Mouse (Mus musculus) forebrain, postnatal 0 days (tissue): ENCODE data around the gene Ltbp4. TPM values are rescaled to one million over a fixed set of nuclear protein-coding genes. Genes with fewer than 3 reads are reported as not detected.

Experiments
- ATAC-seq: fragments of 200-750 bp; cut with Nextera tagmentation; 2 replicates; pipeline ENCODE4 v1.8.0; 2017; ENCODE audit warnings: mild to moderate bottlenecking, moderate library complexity
- DNase-seq: peaks from one replicate; pipeline ENCODE4 v3.0.0-alpha.2; 2015
- H3K27ac ChIP-seq: fragments of 300-500 bp; sonication (generic); 2 replicates; pipeline ENCODE4 v1.5.1; 2014; ENCODE audit warnings: low read depth, mild to moderate bottlenecking, antibody characterized with exemption, low read length, moderate library complexity, mixed read lengths
- H3K27me3 ChIP-seq: fragments of 300-500 bp; sonication (generic); 2 replicates; pipeline ENCODE4 v1.6.1; 2014; ENCODE audit warnings: mild to moderate bottlenecking, low read length, mixed read lengths; ENCODE audit not compliant: insufficient read depth
- H3K36me3 ChIP-seq: fragments of 300-500 bp; sonication (generic); 2 replicates; pipeline ENCODE4 v1.6.1; 2014; ENCODE audit warnings: mild to moderate bottlenecking, moderate library complexity; ENCODE audit not compliant: insufficient read depth
- H3K4me1 ChIP-seq: fragments of 300-500 bp; sonication (generic); 2 replicates; pipeline ENCODE4 v1.6.1; 2014; ENCODE audit warnings: antibody characterized with exemption; ENCODE audit not compliant: insufficient read depth
- H3K4me2 ChIP-seq: fragments of 300-500 bp; sonication (generic); 2 replicates; pipeline ENCODE4 v1.6.1; 2014; ENCODE audit warnings: low read depth, mild to moderate bottlenecking, moderate library complexity
- H3K4me3 ChIP-seq: fragments of 300-500 bp; sonication (generic); 2 replicates; pipeline ENCODE4 v1.5.1; 2014; ENCODE audit warnings: low read depth, low read length, mixed read lengths
- H3K9ac ChIP-seq: fragments of 300-500 bp; sonication (generic); 2 replicates; pipeline ENCODE4 v1.6.1; 2014; ENCODE audit warnings: mild to moderate bottlenecking
- H3K9me3 ChIP-seq: fragments of 300-500 bp; sonication (generic); 2 replicates; pipeline ENCODE4 v1.6.1; 2016; ENCODE audit warnings: low read length
- CTCF ChIP-seq: sonication (generic); IDR thresholded peaks from 2 replicates; pipeline ENCODE4 v1.5.1; 2016; ENCODE audit warnings: antibody characterized with exemption, control low read depth, low read depth
- WGBS: fragments of 180-500 bp; shearing (Covaris S2); extraction: QIAGEN DNeasy Blood & Tissue Kit; methylation state at CpG from one replicate; pipeline ENCODE4 v1.1.7; 2014; 5-methylcytosine and 5-hydroxymethylcytosine counted together
- polyA plus RNA-seq: library from polyadenylated mRNA; unstranded; fragments of >200 nt; fragmentation: Nextera tagmentation; extraction: Ambion mirVana; gene quantifications from 2 replicates; pipeline ENCODE4 v1.2.1, GENCODE M21; 2015
- total RNA-seq: library from RNA; depleted of rRNA; stranded (reverse); fragments of >200 nt; gene quantifications from 2 replicates; pipeline ENCODE4 v1.2.3, GENCODE M21; 2014

Ltbp4 gene
- total and polyA plus RNA-seq, 2 experiments from 2014 or later, result 11.7 to 26.7 TPM

GRCm38 (mm10) chr7:27302172-27302571, 35.3 kb downstream of the Ltbp4 start:
- peak; percentile 95 for TF ChIP-seq CTCF
- no peak overlapping the region for H3K9ac ChIP-seq
- H3K9me3 ChIP-seq, result no peaks in the 10 kb centered on the region
- ATAC-seq (peak; percentile 50), DNase-seq (peak; percentile 83)
- no peaks in the 10 kb centered on the region for H3K4me1 ChIP-seq
- 9% methylated on average over 11 of the region's 11 CpGs for WGBS
- H3K27ac ChIP-seq, result no peak overlapping the region
- H3K27me3 ChIP-seq, result no peaks in the 10 kb centered on the region
- H3K4me3 ChIP-seq, result no peak overlapping the region
- H3K4me2 ChIP-seq, result no peak overlapping the region
- H3K36me3 ChIP-seq, result no peaks in the 10 kb centered on the region; the same call in 1 of the 2 replicates

GRCm38 (mm10) chr7:27300801-27301200, 36.7 kb downstream of the Ltbp4 start:
- no peak overlapping the region for H3K4me2 ChIP-seq
- 70% methylated on average over 5 of the region's 5 CpGs for WGBS
- no peaks in the 10 kb centered on the region for H3K4me1 ChIP-seq
- H3K36me3 ChIP-seq, result no peaks in the 10 kb centered on the region
- DNase-seq, result no peak
- H3K27me3 ChIP-seq, result no peaks in the 10 kb centered on the region
- TF ChIP-seq CTCF, result no peak
- no peak overlapping the region for H3K4me3 ChIP-seq
- no peaks in the 10 kb centered on the region for H3K9me3 ChIP-seq
- H3K27ac ChIP-seq, result no peak overlapping the region
- no peak overlapping the region for H3K9ac ChIP-seq
- no peak for ATAC-seq

GRCm38 (mm10) chr7:27300351-27300750, 37.1 kb downstream of the Ltbp4 start:
- no peak overlapping the region for H3K27ac ChIP-seq
- no peaks in the 10 kb centered on the region for H3K27me3 ChIP-seq
- H3K4me1 ChIP-seq, result no peaks in the 10 kb centered on the region
- H3K9ac ChIP-seq, result no peak overlapping the region
- H3K9me3 ChIP-seq, result no peaks in the 10 kb centered on the region
- no peak for ATAC-seq
- no peak overlapping the region for H3K4me2 ChIP-seq
- DNase-seq, result no peak
- H3K4me3 ChIP-seq, result no peak overlapping the region
- no peaks in the 10 kb centered on the region for H3K36me3 ChIP-seq
- no peak for TF ChIP-seq CTCF
- 85% methylated on average over 4 of the region's 4 CpGs for WGBS

DNA sequence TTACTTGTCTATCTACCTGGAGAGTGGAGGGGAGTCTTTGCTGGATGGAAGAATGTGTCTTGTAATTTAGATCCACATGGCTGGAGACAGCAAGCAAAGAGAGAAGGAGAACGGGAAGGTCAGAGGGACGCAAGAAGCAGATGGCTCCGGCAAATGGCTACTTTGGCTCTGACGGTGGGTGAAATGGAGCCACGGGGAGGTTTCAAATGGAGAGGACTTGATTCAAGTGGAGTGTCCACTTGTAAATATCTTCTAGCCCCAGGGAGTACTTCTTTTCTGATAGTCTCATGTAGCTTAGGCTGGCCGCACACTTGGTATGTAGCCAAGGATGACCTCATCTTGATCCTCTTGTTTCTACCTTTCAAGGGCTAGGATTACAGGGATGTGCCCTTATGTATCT, 38.7 kb downstream of the Ltbp4 start:
- Histone ChIP-seq H3K36me3 (no peaks in the 10 kb centered on the region), H3K27ac (no peak overlapping the region), H3K4me1 (no peaks in the 10 kb centered on the region), H3K4me2 (no peak overlapping the region), H3K27me3 (no peaks in the 10 kb centered on the region), H3K9me3 (no peaks in the 10 kb centered on the region), H3K9ac (no peak overlapping the region), H3K4me3 (no peak overlapping the region)
- 86% methylated on average over 6 of the region's 6 CpGs for WGBS
- DNase-seq, result no peak
- no peak for TF ChIP-seq CTCF
- no peak for ATAC-seq

DNA sequence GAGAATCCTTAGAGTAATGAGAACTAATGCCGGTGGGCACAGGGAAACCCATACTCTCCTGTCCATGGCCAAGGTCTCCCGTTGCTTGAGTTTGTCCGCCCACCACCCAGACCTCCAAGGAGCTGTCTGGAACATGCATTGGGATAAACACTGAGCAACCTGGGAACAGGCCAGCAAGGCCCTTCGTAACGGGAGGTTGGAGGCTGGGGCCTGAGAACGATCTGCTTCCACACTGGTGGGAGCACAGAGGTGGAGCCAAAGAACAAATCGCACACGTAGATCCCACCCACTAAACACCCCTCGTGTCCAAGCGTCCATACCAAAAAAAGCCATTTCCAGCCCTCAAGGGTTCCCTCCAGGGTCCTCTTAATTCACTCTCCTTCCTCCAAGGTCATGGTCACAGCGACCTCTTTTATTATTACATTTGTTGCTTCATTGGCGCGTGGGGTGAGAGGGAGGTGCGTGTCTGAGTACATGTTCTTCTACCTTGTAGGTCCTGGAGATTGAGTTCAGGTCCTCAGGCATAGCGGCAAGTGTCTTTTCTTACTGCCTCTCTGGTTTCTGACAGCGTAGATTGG, 39.4 kb downstream of the Ltbp4 start:
- no peaks in the 10 kb centered on the region for H3K27me3 ChIP-seq
- H3K9ac ChIP-seq, result no peak overlapping the region
- no peaks in the 10 kb centered on the region for H3K4me1 ChIP-seq
- no peak overlapping the region for H3K4me2 ChIP-seq
- WGBS, result 86% methylated on average over 16 of the region's 16 CpGs
- no peak for TF ChIP-seq CTCF
- H3K9me3 ChIP-seq, result no peaks in the 10 kb centered on the region
- no peak overlapping the region for H3K27ac ChIP-seq
- ATAC-seq, result no peak
- no peaks in the 10 kb centered on the region for H3K36me3 ChIP-seq
- DNase-seq, result no peak
- no peak overlapping the region for H3K4me3 ChIP-seq

GRCm38 (mm10) chr7:27296518-27296917, 41.0 kb downstream of the Ltbp4 start:
- no peaks in the 10 kb centered on the region for H3K9me3 ChIP-seq
- H3K27ac ChIP-seq, result no peak overlapping the region
- H3K4me1 ChIP-seq, result no peaks in the 10 kb centered on the region
- WGBS, result 89% methylated on average over 4 of the region's 4 CpGs
- DNase-seq (no peak), ATAC-seq (no peak)
- TF ChIP-seq CTCF, result no peak
- H3K4me2 ChIP-seq, result no peak overlapping the region
- H3K4me3 ChIP-seq, result no peak overlapping the region
- H3K36me3 ChIP-seq, result no peaks in the 10 kb centered on the region
- no peak overlapping the region for H3K9ac ChIP-seq
- no peaks in the 10 kb centered on the region for H3K27me3 ChIP-seq

GRCm38 (mm10) chr7:27295956-27296355, 41.5 kb downstream of the Ltbp4 start:
- DNase-seq (no peak), ATAC-seq (no peak)
- no peaks in the 10 kb centered on the region for H3K4me1 ChIP-seq
- no peak overlapping the region for H3K9ac ChIP-seq
- TF ChIP-seq CTCF, result no peak
- H3K9me3 ChIP-seq, result no peaks in the 10 kb centered on the region
- no peaks in the 10 kb centered on the region for H3K27me3 ChIP-seq
- H3K27ac ChIP-seq, result no peak overlapping the region
- no peak overlapping the region for H3K4me2 ChIP-seq
- WGBS, result 78% methylated on average over 4 of the region's 4 CpGs
- H3K36me3 ChIP-seq, result no peaks in the 10 kb centered on the region
- H3K4me3 ChIP-seq, result no peak overlapping the region
